ENCODE assay signal across 8 mouse cellular contexts in genomic region chr4:43925779-43926178, GRCm38 (mm10). TPM values are rescaled to one million over a fixed set of nuclear protein-coding genes. Genes with fewer than 3 reads are reported as not detected.
DNase-seq lines count a peak whose midpoint lies in the region; ATAC-seq and TF ChIP-seq lines count a peak whose summit lies in the region.

No protein-coding gene starts in this region.

- TF ChIP-seq CTCF in kidney, adult 2 months (conservative IDR thresholded peaks at IDR 0.05; ENCODE audit: insufficient read depth, insufficient read length, low read depth, low read length): peak; percentile 88

- 0 out of 2 replicates have a peak, but pooled peaks cover 2% of the 10 kb centered on the region for H3K9me3 ChIP-seq in limb, embryonic 11.5 days (ENCODE audit: control insufficient read depth, low read length)

- no peak for TF ChIP-seq POLR2A in kidney, adult 2 months (IDR thresholded peaks at IDR 0.05; ENCODE audit: low read depth, low read length)

- peak; percentile 87 for DNase-seq in 416B (ENCODE audit: low read depth)
- peak; percentile 93 for DNase-seq in adrenal gland, postnatal 10 days
- DNase-seq in embryo, embryonic 9.5 days (ENCODE audit: extremely low spot score): peak; percentile 78
- DNase-seq in gonadal fat pad, adult 2 months (ENCODE audit: low read depth): peak; percentile 37
- peak; percentile 83 for DNase-seq in kidney, adult 2 months
- DNase-seq in limb, embryonic 11.5 days (ENCODE audit: low spot score): peak; percentile 89
- DNase-seq in monocyte, adult 2 months (ENCODE audit: low read depth in 1 of 2, low spot score in 2 of 2): peak; percentile 63 to 71
- peak; percentile 77 to 94 for DNase-seq in spleen, postnatal 4 days (ENCODE audit: low spot score in 2 of 2)

- H3K4me1 ChIP-seq in kidney, adult 2 months (ENCODE audit: control insufficient read depth, insufficient read depth, low read length): no peaks in the 10 kb centered on the region
- no peaks in the 10 kb centered on the region for H3K4me1 ChIP-seq in limb, embryonic 11.5 days (ENCODE audit: control insufficient read depth, insufficient read depth, low read length)

- ATAC-seq in limb, embryonic 11.5 days (ENCODE audit: insufficient number of reproducible peaks, low FRiP score, low TSS enrichment, low read depth): 0 out of 2 replicates have a peak, but pooled peaks have one; percentile 44

- H3K4me3 ChIP-seq in kidney, adult 2 months (ENCODE audit: insufficient read depth, low read depth, low read length): no peak overlapping the region
- no peak overlapping the region for H3K4me3 ChIP-seq in limb, embryonic 11.5 days (ENCODE audit: low read depth, low read length)

- no peak overlapping the region for H3K4me2 ChIP-seq in limb, embryonic 11.5 days (ENCODE audit: low read depth, severe bottlenecking)

- 16% methylated on average over 3 of the region's 3 CpGs for WGBS in kidney, adult 2 months
- WGBS in limb, embryonic 11.5 days: 17% methylated on average over 3 of the region's 3 CpGs

- no peak overlapping the region for H3K27ac ChIP-seq in kidney, adult 2 months (ENCODE audit: insufficient read depth, low read depth, low read length)
- no peak overlapping the region for H3K27ac ChIP-seq in limb, embryonic 11.5 days (replicated peaks; ENCODE audit: low read depth, low read length)

- no peaks in the 10 kb centered on the region for H3K27me3 ChIP-seq in kidney, adult 2 months (replicated peaks; ENCODE audit: control insufficient read depth, insufficient read depth, low read length)
- no peaks in the 10 kb centered on the region for H3K27me3 ChIP-seq in limb, embryonic 11.5 days (ENCODE audit: control insufficient read depth, insufficient read depth, low read length)

- no peaks in the 10 kb centered on the region for H3K36me3 ChIP-seq in kidney, adult 2 months (ENCODE audit: control insufficient read depth, insufficient read depth, low read length)
- peaks cover 14% of the 10 kb centered on the region; the same call in 1 of the 2 replicates for H3K36me3 ChIP-seq in limb, embryonic 11.5 days (ENCODE audit: control insufficient read depth, insufficient read depth, low read length)

- H3K9ac ChIP-seq in limb, embryonic 11.5 days (ENCODE audit: low read length): no peak overlapping the region

RNA-seq across cellular contexts. Expression of gene Glipr2, which starts 31.4 kb away (rescaled TPM):
- total RNA-seq in adrenal gland, postnatal 10 days (2021): 10 to 100 TPM; 10.7 to 14.9 TPM
- polyA plus RNA-seq in gonadal fat pad, adult 2 months (2012; rRNA removed): 8.4 and 10.2 TPM in 2 replicates
- 3.3 and 4.7 TPM in 2 replicates for polyA plus RNA-seq in kidney, adult 2 months (2012; rRNA removed)
- polyA plus RNA-seq in limb, embryonic 11.5 days (2014; fragmentation: Nextera tagmentation; extraction: Ambion mirVana): 70.4 and 75.2 TPM in 2 replicates

RNA-seq across cellular contexts. Expression of gene Reck, which starts 50.4 kb away (rescaled TPM):
- 10 to 100 TPM; 17.1 to 18.1 TPM for total RNA-seq in adrenal gland, postnatal 10 days (2021)
- 16.0 and 17.6 TPM in 2 replicates for polyA plus RNA-seq in gonadal fat pad, adult 2 months (2012; rRNA removed)
- 8.5 and 10.3 TPM in 2 replicates for polyA plus RNA-seq in kidney, adult 2 months (2012; rRNA removed)
- polyA plus RNA-seq in limb, embryonic 11.5 days (2014; fragmentation: Nextera tagmentation; extraction: Ambion mirVana): 25.7 and 26.1 TPM in 2 replicates

RNA-seq across cellular contexts. Expression of gene Ccin, which starts 57.5 kb away (rescaled TPM):
- not detected for total RNA-seq in adrenal gland, postnatal 10 days (2021)
- polyA plus RNA-seq in gonadal fat pad, adult 2 months (2012; rRNA removed): 0.68 and 0.84 TPM in 2 replicates
- polyA plus RNA-seq in kidney, adult 2 months (2012; rRNA removed): 0.12 and 0.13 TPM in 2 replicates
- not detected in 2 replicates for polyA plus RNA-seq in limb, embryonic 11.5 days (2014; fragmentation: Nextera tagmentation; extraction: Ambion mirVana)

Comparison
In these comparisons a context has a peak if more than half of its experiments do, and no peak if none do; other contexts are left out.
1. DNase-seq: peak in every context shown above with its lines; median percentile 93 in adrenal gland, postnatal 10 days; 89 in limb, embryonic 11.5 days; 87 in 416B; 86 in spleen, postnatal 4 days; 83 in kidney, adult 2 months; 78 in embryo, embryonic 9.5 days; 67 in monocyte, adult 2 months; 37 in gonadal fat pad, adult 2 months.